Mouse (Mus musculus): ENCODE measurements at regions not wholly inside any gene's neighbourhood (a gene's known extent, or its start where the extent isn't known, plus 50 kb on each side); places are given as distances from the start of the nearest gene placed in this dataset.

- TF ChIP-seq GATA1 (IDR thresholded peaks at IDR 0.05; ENCODE audit: borderline replicate concordance, low read length): no peak
- TF ChIP-seq FLI1 (IDR thresholded peaks at IDR 0.05; ENCODE audit: low read length): no peak
Observed at GRCm38 (mm10) chr9:85596959-85597358, 152.2 kb downstream of the Ibtk start.

All from megakaryocyte, embryonic 14.5 days (primary cell).